Mouse (Mus musculus) megakaryocyte, embryonic 14.5 days (primary cell): ENCODE data around the gene Dhx34.

Experiments used
- FLI1 ChIP-seq: IDR thresholded peaks from 2 replicates; pipeline ENCODE4 v1.6.1; 2012; ENCODE audit warnings: low read length, inconsistent platforms, mixed read lengths
- GATA1 ChIP-seq: IDR thresholded peaks from 3 replicates; pipeline ENCODE4 v1.6.1; 2012; ENCODE audit warnings: mixed read lengths, low read length, inconsistent platforms, borderline replicate concordance

GRCm38 (mm10) chr7:16263015-16263787 lies 41.4 kb upstream of the Dhx34 start:
- TF ChIP-seq GATA1 (no peak), FLI1 (no peak)
